Mouse (Mus musculus) brain, embryonic 14.5 days (tissue): ENCODE measurements around the gene B430306N03Rik. TPM values are rescaled to one million over a fixed set of nuclear protein-coding genes. Genes with fewer than 3 reads are reported as not detected.

Experiments
- DNase-seq: peaks from one replicate; pipeline ENCODE4 v3.0.0-alpha.2; 2011; ENCODE audit warnings: low read depth
- CTCF ChIP-seq: fragments of 200-500 bp; IDR thresholded peaks from 2 replicates; pipeline ENCODE4 v1.5.1; 2012; ENCODE audit warnings: inconsistent platforms, mild to moderate bottlenecking, moderate library complexity, borderline replicate concordance; ENCODE audit not compliant: insufficient read depth, insufficient read length; ENCODE audit errors: extremely low read depth
- POLR2A ChIP-seq: fragments of 200-500 bp; IDR thresholded peaks from 2 replicates; pipeline ENCODE4 v1.6.1; 2012; ENCODE audit warnings: mild to moderate bottlenecking, inconsistent platforms, borderline replicate concordance; ENCODE audit not compliant: poor library complexity, insufficient read depth, insufficient read length, severe bottlenecking; ENCODE audit errors: extremely low read depth
- polyA plus RNA-seq: library from polyadenylated mRNA; depleted of rRNA; stranded (reverse); fragments of >200 nt; gene quantifications from 2 replicates; pipeline ENCODE4 v1.2.3, GENCODE M21; 2012; rRNA removed

Gene B430306N03Rik
- polyA plus RNA-seq, 1 experiment = 0.26 TPM

GRCm38 (mm10) chr17:48371621-48372020 lies 55.7 kb downstream of the B430306N03Rik start:
- DNase-seq = no peak
- no peak for TF ChIP-seq POLR2A

DNA sequence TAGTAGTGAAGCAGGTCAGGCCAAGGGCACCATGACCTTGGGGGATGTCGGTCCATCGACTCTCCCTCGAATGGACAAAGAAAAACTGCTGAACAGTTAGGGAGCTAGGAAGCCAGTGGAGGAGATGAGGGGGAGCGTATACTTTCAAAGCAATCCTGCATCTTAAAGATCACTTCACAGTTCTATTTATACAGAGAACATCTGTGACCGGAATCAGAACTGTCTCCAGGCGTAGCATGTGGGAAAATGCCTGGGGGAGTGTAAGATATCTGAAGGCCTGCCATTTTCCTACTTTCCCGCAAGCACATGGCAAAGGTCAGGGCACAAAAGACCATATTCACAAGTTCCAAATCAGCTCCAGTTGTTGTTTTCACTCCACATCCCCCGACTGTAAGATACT lies 57.0 kb downstream of the B430306N03Rik start:
- no peak for TF ChIP-seq POLR2A
- no peak for TF ChIP-seq CTCF
- no peak for DNase-seq

DNA sequence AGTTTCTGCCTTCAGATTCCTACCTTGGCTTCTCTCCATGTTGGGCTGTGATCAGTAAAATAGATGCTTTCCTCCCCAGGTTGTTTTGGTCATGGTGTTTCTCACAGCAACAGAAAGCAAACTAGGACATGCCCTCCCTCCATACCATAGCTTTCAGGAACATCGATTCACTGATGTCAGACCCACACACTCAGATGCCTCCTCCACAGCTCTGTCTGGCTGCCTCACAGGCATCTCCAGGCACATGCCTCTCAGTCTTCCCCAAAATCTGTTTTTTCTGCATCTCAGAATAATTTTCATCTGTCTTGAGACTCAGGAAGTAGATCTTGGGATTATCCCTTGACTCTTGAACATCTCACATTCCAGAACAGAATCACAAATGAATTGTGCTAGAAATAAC lies 60.2 kb downstream of the B430306N03Rik start:
- DNase-seq = no peak

More for the DNA sequence above, 60.2 kb downstream of the B430306N03Rik start:
- TF ChIP-seq POLR2A (no peak), CTCF (no peak)

Other genes with a start within 250 kb of the B430306N03Rik start
- gene 1700067P10Rik, start 226.8 kb upstream of the B430306N03Rik start, polyA plus RNA-seq = not detected in 2 replicates
- gene 9830107B12Rik, start 169.9 kb upstream of the B430306N03Rik start, polyA plus RNA-seq = not detected in 2 replicates
- gene A530064D06Rik, start 148.9 kb upstream of the B430306N03Rik start, polyA plus RNA-seq = 0.05 and 0.16 TPM in 2 replicates
- not detected in 2 replicates for gene Trem1, start 83.4 kb upstream of the B430306N03Rik start, polyA plus RNA-seq
- 0.08 TPM in 1 of 2 replicates, not detected in the other for gene Trem3, start 68.4 kb upstream of the B430306N03Rik start, polyA plus RNA-seq
- gene Treml4, start 51.8 kb upstream of the B430306N03Rik start, polyA plus RNA-seq = 0.05 TPM in 1 of 2 replicates, not detected in the other
- gene Treml2, start 16.6 kb upstream of the B430306N03Rik start, polyA plus RNA-seq = 0.19 and 0.42 TPM in 2 replicates
- gene Trem2, start 30.3 kb downstream of the B430306N03Rik start, polyA plus RNA-seq = 5.4 and 5.6 TPM in 2 replicates
- 0.50 and 1.0 TPM in 2 replicates for gene Treml1, start 43.8 kb downstream of the B430306N03Rik start, polyA plus RNA-seq
- 99.1 and 121 TPM in 2 replicates for gene Nfya, start 93.8 kb downstream of the B430306N03Rik start, polyA plus RNA-seq
- 24.1 and 32.8 TPM in 2 replicates for gene Oard1, start 93.9 kb downstream of the B430306N03Rik start, polyA plus RNA-seq
- 0.26 and 0.36 TPM in 2 replicates for gene Apobec2, start 116.8 kb downstream of the B430306N03Rik start, polyA plus RNA-seq
- 6.5 and 8.2 TPM in 2 replicates for gene Tspo2, start 135.4 kb downstream of the B430306N03Rik start, polyA plus RNA-seq
- gene Unc5cl, start 138.8 kb downstream of the B430306N03Rik start, polyA plus RNA-seq = 0.14 TPM in 2 replicates